Mouse (Mus musculus) liver, adult 2 months (tissue): ENCODE data around the gene Prrx2. TPM values are rescaled to one million over a fixed set of nuclear protein-coding genes. Genes with fewer than 3 reads are reported as not detected.

Source experiments
- DNase-seq: peaks from one replicate; pipeline ENCODE4 v3.0.0-alpha.2; 2011; ENCODE audit warnings: low read depth, low spot score; ENCODE audit errors: extremely low read depth
- H3K27ac ChIP-seq: fragments of 200-500 bp; replicated peaks from 2 replicates; pipeline ENCODE4 v1.5.1; 2012; ENCODE audit warnings: low read depth, mild to moderate bottlenecking, control low read depth, inconsistent platforms, low read length; ENCODE audit not compliant: insufficient read depth
- H3K27me3 ChIP-seq: fragments of 200-500 bp; 2 replicates; pipeline ENCODE4 v1.6.1; 2012; ENCODE audit warnings: mild to moderate bottlenecking, moderate library complexity, low read length, inconsistent platforms; ENCODE audit not compliant: control insufficient read depth, insufficient read depth
- H3K36me3 ChIP-seq: fragments of 200-500 bp; 2 replicates; pipeline ENCODE4 v1.6.1; 2012; ENCODE audit warnings: low read length, inconsistent platforms; ENCODE audit not compliant: control insufficient read depth, insufficient read depth
- H3K4me1 ChIP-seq: fragments of 200-500 bp; 2 replicates; pipeline ENCODE4 v1.6.1; 2011; ENCODE audit warnings: low read length; ENCODE audit not compliant: control insufficient read depth, insufficient read depth
- H3K4me3 ChIP-seq: fragments of 200-500 bp; 2 replicates; pipeline ENCODE4 v1.5.1; 2011; ENCODE audit warnings: low read depth, mild to moderate bottlenecking, control low read depth, low read length, moderate library complexity; ENCODE audit not compliant: insufficient read depth
- H3K79me2 ChIP-seq: fragments of 200-500 bp; 2 replicates; pipeline ENCODE4 v1.6.1; 2012; ENCODE audit warnings: inconsistent platforms, mild to moderate bottlenecking, low read length, moderate library complexity; ENCODE audit not compliant: control insufficient read depth, insufficient read depth
- H3K9ac ChIP-seq: fragments of 200-500 bp; 2 replicates; pipeline ENCODE4 v1.6.1; 2012; ENCODE audit warnings: low read depth, mild to moderate bottlenecking, control low read depth, inconsistent platforms, low read length
- CTCF ChIP-seq: fragments of 200-500 bp; IDR thresholded peaks from 2 replicates; pipeline ENCODE4 v1.5.1; 2011; ENCODE audit warnings: low read depth, low read length, control low read depth
- POLR2A ChIP-seq: fragments of 200-500 bp; IDR thresholded peaks from 2 replicates; pipeline ENCODE4 v1.6.1; 2011; ENCODE audit warnings: low read length, control low read depth; ENCODE audit not compliant: insufficient read depth; ENCODE audit errors: extremely low read depth
- WGBS: fragments of 180-500 bp; shearing (Covaris S2); methylation state at CpG from one replicate; pipeline ENCODE4 v1.1.7; 2018; 5-methylcytosine and 5-hydroxymethylcytosine counted together
- polyA plus RNA-seq: library from polyadenylated mRNA; depleted of rRNA; stranded (reverse); fragments of >200 nt; gene quantifications from 2 replicates; pipeline ENCODE4 v1.2.3, GENCODE M21; 2012
- total RNA-seq: library from RNA; depleted of rRNA; stranded (reverse); fragments of >200 nt; gene quantifications from 2 replicates; pipeline ENCODE4 v1.2.3, GENCODE M21; 2014

Gene Prrx2
- total and polyA plus RNA-seq, 2 experiments, result not detected

DNA sequence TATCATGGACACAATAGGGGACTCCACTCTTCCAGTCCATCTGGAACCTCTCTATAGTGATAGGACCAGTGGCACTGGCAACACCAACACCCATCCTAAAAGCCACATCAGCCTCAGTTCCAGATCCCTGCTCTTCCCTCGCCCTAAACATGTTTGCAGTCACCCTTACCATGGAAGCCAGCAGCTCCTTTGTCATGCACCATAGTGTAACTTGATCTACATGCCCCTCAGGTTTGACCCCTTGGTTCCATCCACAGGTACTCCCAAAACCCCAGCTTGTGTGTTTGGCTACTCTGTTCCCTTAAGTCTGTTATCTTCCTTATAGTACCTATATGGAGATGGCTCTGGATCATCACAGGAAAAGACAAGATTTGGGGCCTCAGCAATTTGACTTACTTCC lies 18.4 kb upstream of the Prrx2 start:
- 93% methylated on average over 1 of the region's 1 CpGs for WGBS

GRCm38 (mm10) chr2:30819873-30820272 lies 14.9 kb upstream of the Prrx2 start:
- no peak for DNase-seq
- Histone ChIP-seq H3K27me3 (no peaks in the 10 kb centered on the region), H3K4me3 (no peak overlapping the region), H3K9ac (no peak overlapping the region), H3K79me2 (no peaks in the 10 kb centered on the region), H3K27ac (no peak overlapping the region), H3K4me1 (no peaks in the 10 kb centered on the region), H3K36me3 (no peaks in the 10 kb centered on the region; the same call in 1 of the 2 replicates)
- 98% methylated on average over 5 of the region's 5 CpGs for WGBS
- TF ChIP-seq CTCF (no peak), POLR2A (no peak)

More for the DNA sequence above, 18.4 kb upstream of the Prrx2 start:
- no peak overlapping the region for H3K9ac ChIP-seq
- H3K27me3 ChIP-seq, result no peaks in the 10 kb centered on the region
- H3K79me2 ChIP-seq, result no peaks in the 10 kb centered on the region
- no peaks in the 10 kb centered on the region for H3K4me1 ChIP-seq
- no peak for DNase-seq
- no peak for TF ChIP-seq POLR2A
- TF ChIP-seq CTCF, result no peak
- no peak overlapping the region for H3K4me3 ChIP-seq
- no peaks in the 10 kb centered on the region; the same call in 1 of the 2 replicates for H3K36me3 ChIP-seq
- H3K27ac ChIP-seq, result no peak overlapping the region

DNA sequence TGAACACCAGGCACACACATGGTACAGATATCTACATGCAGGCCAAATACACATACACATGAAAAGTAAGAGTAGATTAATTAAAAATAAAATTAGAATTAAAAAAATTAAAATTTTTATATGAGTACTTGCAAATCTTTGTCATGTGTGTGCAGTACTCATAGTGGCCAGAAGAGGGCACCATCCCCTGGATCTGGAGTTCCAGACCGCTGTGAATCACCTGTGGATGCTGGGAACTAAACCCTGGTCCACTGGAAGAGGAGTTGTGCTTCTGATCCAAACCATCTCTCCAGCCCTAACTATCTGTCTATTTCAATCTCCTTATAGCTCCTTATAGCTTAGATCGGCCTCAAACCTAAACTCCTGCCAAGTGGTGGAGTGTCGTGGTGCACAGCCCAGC lies 13.7 kb upstream of the Prrx2 start:
- Histone ChIP-seq H3K36me3 (no peaks in the 10 kb centered on the region), H3K4me3 (no peak overlapping the region), H3K4me1 (no peaks in the 10 kb centered on the region), H3K9ac (no peak overlapping the region), H3K27ac (no peak overlapping the region), H3K27me3 (no peaks in the 10 kb centered on the region), H3K79me2 (no peaks in the 10 kb centered on the region)
- TF ChIP-seq CTCF (peak; percentile 41; the same call in 1 of the 2 replicates), POLR2A (no peak)
- WGBS, result 98% methylated on average over 3 of the region's 3 CpGs
- DNase-seq, result no peak

DNA sequence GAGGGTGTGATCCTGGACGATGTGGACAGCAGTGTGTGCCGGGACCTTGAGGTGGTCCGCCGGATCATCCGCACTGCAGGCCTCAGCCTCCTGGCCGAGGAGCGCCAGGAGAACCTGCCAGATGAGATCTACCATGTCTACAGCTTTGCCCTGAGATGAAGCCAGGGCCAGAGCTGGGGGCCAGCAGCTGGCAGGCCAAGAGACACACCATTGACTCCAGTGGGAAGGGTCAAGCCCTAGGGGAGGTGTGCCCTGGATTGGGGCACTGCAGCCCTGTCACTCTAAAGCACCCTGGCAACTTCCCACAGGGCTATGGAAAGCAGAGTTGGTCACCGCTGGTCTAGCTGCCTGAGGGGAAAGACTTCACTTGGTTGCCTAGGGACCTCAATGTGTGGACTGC lies 12.3 kb upstream of the Prrx2 start:
- Histone ChIP-seq H3K79me2 (0 out of 2 replicates have a peak, but pooled peaks cover 7% of the 10 kb centered on the region), H3K27me3 (no peaks in the 10 kb centered on the region), H3K4me3 (no peak overlapping the region), H3K27ac (no peak overlapping the region), H3K4me1 (peaks cover 8% of the 10 kb centered on the region), H3K36me3 (no peaks in the 10 kb centered on the region), H3K9ac (no peak overlapping the region)
- 95% methylated on average over 8 of the region's 8 CpGs for WGBS
- TF ChIP-seq POLR2A, result no peak
- no peak for TF ChIP-seq CTCF
- no peak for DNase-seq

DNA sequence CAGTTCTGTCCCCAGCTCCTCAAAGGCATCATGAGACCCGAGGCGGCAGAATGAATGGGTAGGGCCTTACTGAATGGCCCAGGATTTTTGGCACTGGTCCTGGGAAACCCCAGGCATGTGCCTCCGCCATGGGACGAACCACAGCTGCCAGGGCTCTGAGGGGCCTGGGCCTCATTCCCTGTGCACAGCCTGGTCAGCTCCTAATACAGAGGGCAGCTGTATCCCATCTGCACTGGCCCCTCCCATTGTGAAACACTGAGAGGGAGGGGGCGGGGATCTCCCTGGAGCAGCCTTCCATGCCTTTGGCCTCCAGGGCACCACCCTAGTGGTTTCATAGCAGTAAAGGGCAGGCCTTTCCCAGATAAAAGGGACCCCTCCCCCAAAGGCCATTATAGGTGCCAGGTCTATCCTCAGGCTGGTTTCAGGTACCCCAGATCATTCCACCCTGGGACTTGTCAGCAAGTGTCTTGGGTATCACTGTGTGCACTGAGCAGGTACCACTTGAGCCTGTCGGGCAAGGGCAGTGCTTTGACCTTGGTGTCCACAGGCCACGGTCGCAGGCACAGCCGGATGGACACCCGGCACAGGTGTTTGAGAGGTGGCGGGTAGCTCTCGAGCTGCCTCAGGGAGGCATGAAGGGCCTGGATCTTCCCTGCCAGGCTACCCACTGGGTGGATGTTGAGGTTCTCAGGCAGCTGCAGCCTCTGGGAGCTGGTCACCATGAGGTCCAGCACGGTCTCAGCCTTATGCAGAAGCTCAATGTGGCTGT lies 11.2 kb upstream of the Prrx2 start:
- peaks cover 9% of the 10 kb centered on the region for H3K4me1 ChIP-seq
- 85% methylated on average over 13 of the region's 13 CpGs for WGBS
- no peak for DNase-seq
- H3K4me3 ChIP-seq, result no peak overlapping the region
- TF ChIP-seq CTCF, result no peak
- no peak for TF ChIP-seq POLR2A
- H3K27ac ChIP-seq, result no peak overlapping the region
- H3K9ac ChIP-seq, result no peak overlapping the region
- peaks cover 12% of the 10 kb centered on the region; the same call in 1 of the 2 replicates for H3K79me2 ChIP-seq
- H3K27me3 ChIP-seq, result no peaks in the 10 kb centered on the region
- H3K36me3 ChIP-seq, result no peaks in the 10 kb centered on the region
